Mouse (Mus musculus): ENCODE measurements around the gene Csad.

- no peak for TF ChIP-seq CTCF (conservative IDR thresholded peaks at IDR 0.05; ENCODE audit: low read length)
- TF ChIP-seq NANOG (IDR thresholded peaks at IDR 0.05; ENCODE audit: borderline replicate concordance, low read length): no peak
These were observed 15.6 kb downstream of the Csad start for GRCm38 (mm10) chr15:102188883-102189282.

All from E14TG2a.4 (cell line).